11 mouse cellular contexts compared by ENCODE assay signal in the genomic region with DNA sequence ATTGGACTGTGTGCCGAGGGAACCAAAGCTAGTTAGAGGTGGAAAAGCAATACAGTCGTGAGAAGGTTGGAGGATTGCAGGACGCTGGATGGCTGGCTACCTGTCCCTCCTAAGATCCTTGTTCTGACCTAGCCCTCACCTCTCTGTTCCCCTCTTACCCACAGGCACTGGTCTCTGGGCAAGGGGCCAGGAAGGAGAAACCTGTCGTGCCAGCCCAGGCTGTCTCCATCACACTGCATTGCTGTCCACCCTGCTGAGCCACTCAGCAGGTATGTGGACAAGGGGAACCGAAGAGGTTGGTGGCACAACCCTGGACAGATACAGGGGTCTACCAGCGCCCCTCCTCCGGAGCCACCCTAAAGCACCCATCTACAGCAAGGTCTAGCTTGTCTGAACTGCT. TPM values are rescaled to one million over a fixed set of nuclear protein-coding genes. Genes with fewer than 3 reads are reported as not detected.
A peak's percentile ranks its signal among the peaks of the same experiment; 100 is the strongest.
DNase-seq lines count a peak whose midpoint lies in the region; ATAC-seq and TF ChIP-seq lines count a peak whose summit lies in the region.
"Had no signal": no experiment of that assay in that cellular context is flagged by ENCODE, and none has a peak within 500 bp of the region (broad histone marks: within the 10 kb centered on the region; RNA-seq: fewer than 3 reads in every experiment).

No protein-coding gene starts in this region.

- peaks cover 16% of the 10 kb centered on the region for H3K27me3 ChIP-seq in heart, embryonic 13.5 days (replicated peaks)
- no peaks in the 10 kb centered on the region for H3K27me3 ChIP-seq in MEL (ENCODE audit: control insufficient read depth in 1 of 2, insufficient read depth in 2 of 2, low read length in 2 of 2)
- no peaks in the 10 kb centered on the region for H3K27me3 ChIP-seq in intestine, embryonic 15.5 days (replicated peaks)
- H3K27me3 ChIP-seq in lung, embryonic 16.5 days (ENCODE audit: control insufficient read depth, insufficient read depth, low read depth, low read length) = no peaks in the 10 kb centered on the region

- no peak for TF ChIP-seq RAD21 in MEL (IDR thresholded peaks at IDR 0.05; ENCODE audit: low read depth, low read length)

- DNase-seq in heart, postnatal 25 days (ENCODE audit: low spot score) = no peak
- no peak for DNase-seq in MEL (ENCODE audit: low read depth, low spot score)
- DNase-seq in layer of hippocampus, adult 18-20 months (ENCODE audit: low spot score in 2 of 2) = no peak
- DNase-seq in thymus, postnatal 4 days = no peak

- TF ChIP-seq EP300 in MEL (IDR thresholded peaks at IDR 0.05; ENCODE audit: low read depth in 1 of 2, low read length in 2 of 2) = no peak

- H3K27ac ChIP-seq in heart, embryonic 13.5 days (replicated peaks) = no peak overlapping the region
- peak overlapping the region; percentile 84 for H3K27ac ChIP-seq in MEL (ENCODE audit: control insufficient read depth, low read depth, low read length)
- peak overlapping the region; percentile 22 for H3K27ac ChIP-seq in intestine, embryonic 15.5 days
- H3K27ac ChIP-seq in lung, embryonic 16.5 days (ENCODE audit: low read length) = peak overlapping the region; percentile 93
- H3K27ac ChIP-seq: macrophage had no signal

- H3K4me3 ChIP-seq in heart, embryonic 13.5 days = no peak overlapping the region
- peak overlapping the region; percentile 73 to 77 for H3K4me3 ChIP-seq in MEL (ENCODE audit: control insufficient read depth in 1 of 2, insufficient read depth in 1 of 2, low read depth in 2 of 2, low read length in 2 of 2)
- H3K4me3 ChIP-seq in intestine, embryonic 15.5 days (replicated peaks) = no peak overlapping the region
- H3K4me3 ChIP-seq in lung, embryonic 16.5 days (ENCODE audit: low read length) = no peak overlapping the region

- H3K9ac ChIP-seq in heart, embryonic 13.5 days = peak overlapping the region; percentile 21; the same call in 1 of the 2 replicates
- H3K9ac ChIP-seq in MEL (ENCODE audit: control insufficient read depth, low read depth, low read length, poor library complexity, severe bottlenecking) = peak overlapping the region; percentile 82
- H3K9ac ChIP-seq in intestine, embryonic 15.5 days = no peak overlapping the region
- H3K9ac ChIP-seq in lung, embryonic 16.5 days (ENCODE audit: low read length) = peak overlapping the region; percentile 21

- intact Hi-C loops in heart, postnatal 25 days (cut with DNase I) = no loop called here

- no peaks in the 10 kb centered on the region for H3K9me3 ChIP-seq in heart, embryonic 13.5 days
- H3K9me3 ChIP-seq in MEL (replicated peaks; ENCODE audit: insufficient read depth, low read length) = no peaks in the 10 kb centered on the region
- no peaks in the 10 kb centered on the region for H3K9me3 ChIP-seq in intestine, embryonic 15.5 days
- no peaks in the 10 kb centered on the region for H3K9me3 ChIP-seq in lung, embryonic 16.5 days (ENCODE audit: control insufficient read depth, low read length)

- peaks cover 15% of the 10 kb centered on the region for H3K4me1 ChIP-seq in heart, embryonic 13.5 days
- H3K4me1 ChIP-seq in MEL (ENCODE audit: control insufficient read depth in 1 of 2, insufficient read depth in 2 of 2, low read length in 2 of 2) = peaks cover 0 to 6% of the 10 kb centered on the region in 2 experiments; a peak in 2 of 4 replicates
- peaks cover 3% of the 10 kb centered on the region; the same call in 1 of the 2 replicates for H3K4me1 ChIP-seq in intestine, embryonic 15.5 days (replicated peaks)
- peaks cover 7% of the 10 kb centered on the region for H3K4me1 ChIP-seq in lung, embryonic 16.5 days (replicated peaks; ENCODE audit: control insufficient read depth, insufficient read depth, low read length)

- peak overlapping the region; percentile 49; the same call in 1 of the 2 replicates for H3K4me2 ChIP-seq in heart, embryonic 13.5 days
- no peak overlapping the region for H3K4me2 ChIP-seq in intestine, embryonic 15.5 days (replicated peaks)
- H3K4me2 ChIP-seq in lung, embryonic 16.5 days (ENCODE audit: low read depth, low read length) = peak overlapping the region; percentile 4; the same call in 1 of the 2 replicates

- H3K79me2 ChIP-seq in MEL (ENCODE audit: control insufficient read depth, insufficient read depth, low read length, poor library complexity) = no peaks in the 10 kb centered on the region; the same call in 1 of the 2 replicates

- no peak for ATAC-seq in heart, embryonic 13.5 days (ENCODE audit: extremely low read depth, insufficient number of reproducible peaks, low FRiP score, low TSS enrichment)
- ATAC-seq in intestine, embryonic 15.5 days = no peak
- ATAC-seq in lung, embryonic 16.5 days (ENCODE audit: low read depth) = peak; percentile 68
- ATAC-seq in megakaryocyte progenitor cell, adult 5-6 weeks (replicated peaks; ENCODE audit: poor library complexity) = no peak

- H3K36me3 ChIP-seq in heart, embryonic 13.5 days = no peaks in the 10 kb centered on the region
- peaks cover 0 to 2% of the 10 kb centered on the region in 2 experiments; a peak in 2 of 4 replicates for H3K36me3 ChIP-seq in MEL (ENCODE audit: control insufficient read depth in 1 of 2, insufficient read depth in 2 of 2, low read length in 2 of 2)
- H3K36me3 ChIP-seq in intestine, embryonic 15.5 days = no peaks in the 10 kb centered on the region
- H3K36me3 ChIP-seq in lung, embryonic 16.5 days (ENCODE audit: control insufficient read depth, insufficient read depth, low read length) = no peaks in the 10 kb centered on the region

- no peak for TF ChIP-seq CTCF in MEL (IDR thresholded peaks at IDR 0.05 in 2 of 3, conservative IDR thresholded peaks at IDR 0.05 in 1 of 3; ENCODE audit: control insufficient read depth in 1 of 3, insufficient read depth in 1 of 3, low read depth in 2 of 3, low read length in 3 of 3, poor library complexity in 1 of 3, severe bottlenecking in 1 of 3)

- WGBS in heart, embryonic 13.5 days = 55% methylated on average over 7 of the region's 7 CpGs
- WGBS in intestine, embryonic 15.5 days = 69% methylated on average over 7 of the region's 7 CpGs
- 49% methylated on average over 7 of the region's 7 CpGs for WGBS in lung, embryonic 16.5 days

- TF ChIP-seq POLR2A in MEL (IDR thresholded peaks at IDR 0.05; ENCODE audit: control insufficient read depth in 1 of 2, insufficient read depth in 1 of 2, low read depth in 1 of 2, low read length in 2 of 2, poor library complexity in 1 of 2) = no peak

RNA-seq across cellular contexts. Expression of gene Zbtb32, which starts 1.9 kb away (rescaled TPM):
- polyA plus RNA-seq in heart, embryonic 13.5 days (2015; fragmentation: Nextera tagmentation; extraction: Ambion mirVana) = 0.13 and 0.19 TPM in 2 replicates
- not detected for total RNA-seq in heart, postnatal 25 days (2021)
- 20.1 and 25.9 TPM in 2 replicates for total RNA-seq in MEL (2012; rRNA removed)
- 10 to 100 TPM in 1 of 2 experiments, not detected in 1; 32.8 TPM for polyA plus RNA-seq in MEL (2012; ENCODE audit: insufficient read depth in 1 of 2, insufficient read length in 2 of 2, low read depth in 1 of 2, low replicate concordance in 2 of 2, missing spikeins in 1 of 2)
- 0.87 and 1.6 TPM in 2 replicates for polyA plus RNA-seq in intestine, embryonic 15.5 days (2015; fragmentation: Nextera tagmentation; extraction: Ambion mirVana)
- polyA plus RNA-seq in lung, embryonic 16.5 days (2015; fragmentation: Nextera tagmentation; extraction: Ambion mirVana) = 4.5 and 4.6 TPM in 2 replicates
- not detected for total RNA-seq in layer of hippocampus, adult 18-20 months (2021)
- total RNA-seq in megakaryocyte progenitor cell, adult 5-6 weeks (2015) = not detected in 2 replicates
- total RNA-seq in megakaryocyte progenitor cell, adult 5-6 weeks (2017) = not detected in 2 replicates
- total RNA-seq: granulocyte monocyte progenitor cell, adult 5-6 weeks had no signal

RNA-seq across cellular contexts. Expression of gene Upk1a, which starts 12.0 kb away (rescaled TPM):
- polyA plus RNA-seq in heart, embryonic 13.5 days (2015; fragmentation: Nextera tagmentation; extraction: Ambion mirVana) = 0.33 and 0.37 TPM in 2 replicates
- under 1 TPM in 1 of 2 experiments, not detected in 1; 0.52 TPM for total RNA-seq in heart, postnatal 25 days (2021)
- total RNA-seq in MEL (2012; rRNA removed) = 0.42 and 0.54 TPM in 2 replicates
- polyA plus RNA-seq in MEL (2012; ENCODE audit: insufficient read depth in 1 of 2, insufficient read length in 2 of 2, low read depth in 1 of 2, low replicate concordance in 2 of 2, missing spikeins in 1 of 2) = 1 to 10 TPM in 1 of 2 experiments, not detected in 1; 1.6 TPM
- 8.5 and 10.0 TPM in 2 replicates for polyA plus RNA-seq in intestine, embryonic 15.5 days (2015; fragmentation: Nextera tagmentation; extraction: Ambion mirVana)
- 1.8 and 1.9 TPM in 2 replicates for polyA plus RNA-seq in lung, embryonic 16.5 days (2015; fragmentation: Nextera tagmentation; extraction: Ambion mirVana)
- under 1 TPM; 0.38 to 0.45 TPM for total RNA-seq in layer of hippocampus, adult 18-20 months (2021)
- total RNA-seq in megakaryocyte progenitor cell, adult 5-6 weeks (2015) = 0.61 and 1.3 TPM in 2 replicates
- 0.14 TPM in 1 of 2 replicates, not detected in the other for total RNA-seq in megakaryocyte progenitor cell, adult 5-6 weeks (2017)
- total RNA-seq: granulocyte monocyte progenitor cell, adult 5-6 weeks had no signal

RNA-seq across cellular contexts. Expression of gene Kmt2b, which starts 12.1 kb away (rescaled TPM):
- 4.4 and 5.7 TPM in 2 replicates for polyA plus RNA-seq in heart, embryonic 13.5 days (2015; fragmentation: Nextera tagmentation; extraction: Ambion mirVana)
- total RNA-seq in heart, postnatal 25 days (2021) = 10 to 100 TPM; 17.5 to 22.7 TPM
- 13.2 and 15.6 TPM in 2 replicates for total RNA-seq in MEL (2012; rRNA removed)
- 10 to 100 TPM in 1 of 2 experiments, not detected in 1; 48.2 TPM for polyA plus RNA-seq in MEL (2012; ENCODE audit: insufficient read depth in 1 of 2, insufficient read length in 2 of 2, low read depth in 1 of 2, low replicate concordance in 2 of 2, missing spikeins in 1 of 2)
- polyA plus RNA-seq in intestine, embryonic 15.5 days (2015; fragmentation: Nextera tagmentation; extraction: Ambion mirVana) = 6.5 and 7.2 TPM in 2 replicates
- 8.7 and 10.0 TPM in 2 replicates for polyA plus RNA-seq in lung, embryonic 16.5 days (2015; fragmentation: Nextera tagmentation; extraction: Ambion mirVana)
- total RNA-seq in layer of hippocampus, adult 18-20 months (2021) = 10 to 100 TPM; 45.3 to 47.8 TPM
- 72.2 and 99.8 TPM in 2 replicates for total RNA-seq in megakaryocyte progenitor cell, adult 5-6 weeks (2015)
- 11.7 and 14.5 TPM in 2 replicates for total RNA-seq in megakaryocyte progenitor cell, adult 5-6 weeks (2017)

RNA-seq across cellular contexts. Expression of gene Cox6b1, which starts 25.3 kb away (rescaled TPM):
- 1,963 and 2,109 TPM in 2 replicates for polyA plus RNA-seq in heart, embryonic 13.5 days (2015; fragmentation: Nextera tagmentation; extraction: Ambion mirVana)
- 1,000 to 10,000 TPM; 4,579 to 4,828 TPM for total RNA-seq in heart, postnatal 25 days (2021)
- 566 and 611 TPM in 2 replicates for total RNA-seq in MEL (2012; rRNA removed)
- polyA plus RNA-seq in MEL (2012; ENCODE audit: insufficient read depth in 1 of 2, insufficient read length in 2 of 2, low read depth in 1 of 2, low replicate concordance in 2 of 2, missing spikeins in 1 of 2) = 100 to 1,000 TPM in 1 of 2 experiments, not detected in 1; 799 TPM
- 1,191 and 1,300 TPM in 2 replicates for polyA plus RNA-seq in intestine, embryonic 15.5 days (2015; fragmentation: Nextera tagmentation; extraction: Ambion mirVana)
- polyA plus RNA-seq in lung, embryonic 16.5 days (2015; fragmentation: Nextera tagmentation; extraction: Ambion mirVana) = 902 and 945 TPM in 2 replicates
- 100 to 1,000 TPM; 599 to 606 TPM for total RNA-seq in layer of hippocampus, adult 18-20 months (2021)
- total RNA-seq in megakaryocyte progenitor cell, adult 5-6 weeks (2015) = 325 and 346 TPM in 2 replicates
- total RNA-seq in megakaryocyte progenitor cell, adult 5-6 weeks (2017) = 428 and 592 TPM in 2 replicates

RNA-seq across cellular contexts. Expression of gene Etv2, which starts 35.0 kb away (rescaled TPM):
- polyA plus RNA-seq in heart, embryonic 13.5 days (2015; fragmentation: Nextera tagmentation; extraction: Ambion mirVana) = 0.33 and 0.37 TPM in 2 replicates
- total RNA-seq in heart, postnatal 25 days (2021) = not detected
- total RNA-seq in MEL (2012; rRNA removed) = 0.15 TPM in 1 of 2 replicates, not detected in the other
- polyA plus RNA-seq in MEL (2012; ENCODE audit: insufficient read depth in 1 of 2, insufficient read length in 2 of 2, low read depth in 1 of 2, low replicate concordance in 2 of 2, missing spikeins in 1 of 2) = not detected
- not detected in 2 replicates for polyA plus RNA-seq in intestine, embryonic 15.5 days (2015; fragmentation: Nextera tagmentation; extraction: Ambion mirVana)
- polyA plus RNA-seq in lung, embryonic 16.5 days (2015; fragmentation: Nextera tagmentation; extraction: Ambion mirVana) = not detected in 2 replicates
- total RNA-seq in layer of hippocampus, adult 18-20 months (2021) = not detected
- total RNA-seq in megakaryocyte progenitor cell, adult 5-6 weeks (2015) = not detected in 2 replicates
- not detected in 2 replicates for total RNA-seq in megakaryocyte progenitor cell, adult 5-6 weeks (2017)
- total RNA-seq: granulocyte monocyte progenitor cell, adult 5-6 weeks had no signal
- polyA plus RNA-seq: brain, embryonic 14.5 days; macrophage had no signal

Comparison
In these comparisons a context has a peak if more than half of its experiments do, and no peak if none do; other contexts are left out.
1. H3K4me3 ChIP-seq: peak in MEL (2 of 2); none in heart, embryonic 13.5 days (single experiment), intestine, embryonic 15.5 days (single experiment) and lung, embryonic 16.5 days (single experiment).
2. RNA of gene Zbtb32, which starts 1.9 kb away (total RNA-seq): 20.1 to 25.9 TPM in MEL; not detected in layer of hippocampus, adult 18-20 months, not detected in heart, postnatal 25 days and not detected in megakaryocyte progenitor cell, adult 5-6 weeks; every median in the first group is over 10 times any median in the second.